Mouse (Mus musculus) kidney, adult 2 months (tissue): ENCODE data around the gene Adcy6.

ENCODE experiments used
- CTCF ChIP-seq: fragments of 200-500 bp; conservative IDR thresholded peaks from 2 replicates; pipeline ENCODE4 v1.5.1; 2011; ENCODE audit warnings: low read depth, mild to moderate bottlenecking, control low read depth, low read length, moderate library complexity, mixed read lengths; ENCODE audit not compliant: insufficient read depth, insufficient read length
- POLR2A ChIP-seq: fragments of 200-500 bp; IDR thresholded peaks from one replicate; pipeline ENCODE4 v1.6.1; 2011; ENCODE audit warnings: low read depth, low read length, control low read depth

DNA sequence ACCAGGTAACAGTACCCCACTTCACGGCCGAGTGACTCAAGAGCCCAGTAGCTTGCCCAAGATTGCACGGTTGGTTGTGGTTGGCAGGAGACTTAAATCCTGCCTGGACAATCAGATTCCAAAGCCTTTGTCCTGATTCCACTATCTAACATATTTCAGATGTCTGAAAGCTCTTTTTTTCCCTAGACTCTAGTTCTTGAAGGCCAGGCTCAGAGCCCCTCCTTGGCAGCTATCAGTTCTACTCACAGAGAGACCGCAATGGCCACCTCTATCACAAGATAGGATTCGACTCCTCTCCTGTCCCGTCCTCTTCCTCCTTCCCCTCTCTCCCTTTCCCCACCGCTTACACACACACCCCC lies 8.1 kb downstream of the Adcy6 start:
- TF ChIP-seq CTCF (no peak), POLR2A (no peak)
